Mouse (Mus musculus): ENCODE measurements around the gene Lpar3. TPM values are rescaled to one million over a fixed set of nuclear protein-coding genes. Genes with fewer than 3 reads are reported as not detected.

The Lpar3 gene
- polyA plus RNA-seq (2012): not detected in 2 replicates

DNA sequence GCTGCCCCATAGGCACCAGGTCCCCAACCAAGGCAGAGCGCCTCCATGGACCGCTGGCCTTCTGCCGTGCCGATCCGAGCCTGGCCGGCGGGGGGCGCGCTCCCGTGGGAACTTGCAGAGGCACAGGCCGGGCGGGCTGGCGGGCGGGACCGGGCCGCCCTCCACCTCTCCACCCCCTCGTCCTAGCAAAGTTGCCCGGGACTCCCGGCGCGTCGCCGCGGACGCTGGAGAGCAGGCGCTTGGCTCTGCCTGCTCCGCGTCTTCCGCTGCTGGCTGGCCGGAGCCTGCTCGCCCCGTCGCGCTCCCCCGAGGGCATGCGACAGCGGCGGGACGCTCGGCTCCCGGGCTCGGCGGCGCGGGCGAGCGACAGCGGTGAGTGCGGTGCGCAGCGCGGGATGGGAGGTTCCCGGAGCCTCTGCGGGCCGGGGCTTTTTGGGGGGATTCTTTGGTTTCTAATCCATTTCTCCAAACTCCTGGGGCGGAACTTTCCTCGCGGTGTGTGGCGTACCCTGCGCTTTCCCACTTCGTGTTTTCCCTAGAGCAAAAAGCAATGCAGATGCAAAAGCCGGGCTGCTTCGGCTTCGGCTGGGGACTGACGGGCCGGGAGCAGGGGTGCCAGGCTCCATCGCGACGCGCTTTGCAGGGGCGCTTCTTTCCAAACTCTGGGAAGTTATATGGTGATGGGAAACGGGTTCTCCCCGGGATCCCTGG is at the start of gene Lpar3:
TSS of gene Lpar3 (plus strand) at position 188 of the 711 bp plus-strand sequence.
- TF ChIP-seq GATA1 (IDR thresholded peaks at IDR 0.05; ENCODE audit: low read length): no peak

DNA sequence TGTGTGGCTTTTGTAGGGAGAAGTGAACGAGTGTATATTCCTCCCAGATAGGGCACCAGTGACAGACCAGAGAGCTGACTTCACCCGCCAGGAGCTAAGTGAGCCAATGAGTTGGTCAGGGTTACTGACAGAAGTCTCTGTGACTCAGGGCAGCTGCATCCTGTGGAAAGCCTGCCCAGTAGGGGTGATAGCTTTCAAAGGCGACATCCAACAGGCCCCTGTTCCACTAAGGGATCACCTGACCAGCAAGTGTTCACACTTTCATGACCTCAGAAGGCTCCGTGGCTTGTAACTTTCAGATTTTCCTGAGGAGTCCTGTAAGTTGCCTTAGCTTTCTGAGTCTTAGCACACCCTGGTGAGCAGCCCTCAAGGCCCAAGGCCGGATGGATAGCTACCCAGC is 47.7 kb upstream of the Lpar3 start:
- no peak for TF ChIP-seq GATA1 (IDR thresholded peaks at IDR 0.05; ENCODE audit: low read length)

DNA sequence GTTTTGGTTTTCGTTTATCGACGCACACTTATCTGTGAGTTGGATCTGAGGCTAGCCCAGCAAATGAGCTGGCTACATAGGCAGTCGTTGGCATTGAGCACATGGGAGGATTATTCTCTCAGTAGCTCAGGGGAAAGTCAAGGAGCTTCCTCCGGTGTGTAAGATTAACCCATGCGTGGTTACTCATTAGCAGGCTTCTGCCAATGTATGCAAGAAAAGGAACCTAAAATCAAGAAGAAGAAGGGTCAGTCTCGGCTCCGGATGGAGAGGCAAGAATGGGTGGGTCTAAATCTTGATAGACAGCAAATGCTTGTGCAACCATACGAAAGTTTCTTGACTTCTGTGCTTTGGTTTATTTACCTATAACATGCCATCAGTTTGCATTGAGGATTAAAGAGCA is 46.5 kb upstream of the Lpar3 start:
- no peak for TF ChIP-seq GATA1 (IDR thresholded peaks at IDR 0.05; ENCODE audit: low read length)

DNA sequence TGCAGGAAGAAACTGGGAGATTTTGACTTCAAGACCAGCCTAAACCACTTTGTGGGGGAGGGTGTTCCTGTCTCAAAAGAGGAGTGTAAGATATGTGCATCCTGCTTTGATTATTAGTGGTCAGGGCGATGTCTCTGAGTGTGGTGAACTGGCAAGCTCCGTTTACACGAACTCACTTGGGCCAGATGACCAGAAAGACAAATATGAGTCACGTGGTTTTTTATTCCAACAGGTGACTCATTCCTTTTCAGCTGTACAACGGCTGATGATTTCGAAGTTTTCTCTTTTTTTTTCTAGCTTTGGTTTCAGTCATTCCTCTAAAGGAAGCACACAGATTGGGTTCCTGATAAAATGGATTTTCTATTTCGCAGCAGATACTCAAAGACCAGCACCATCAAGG is 43.5 kb upstream of the Lpar3 start:
- no peak for TF ChIP-seq GATA1 (IDR thresholded peaks at IDR 0.05; ENCODE audit: low read length)

DNA sequence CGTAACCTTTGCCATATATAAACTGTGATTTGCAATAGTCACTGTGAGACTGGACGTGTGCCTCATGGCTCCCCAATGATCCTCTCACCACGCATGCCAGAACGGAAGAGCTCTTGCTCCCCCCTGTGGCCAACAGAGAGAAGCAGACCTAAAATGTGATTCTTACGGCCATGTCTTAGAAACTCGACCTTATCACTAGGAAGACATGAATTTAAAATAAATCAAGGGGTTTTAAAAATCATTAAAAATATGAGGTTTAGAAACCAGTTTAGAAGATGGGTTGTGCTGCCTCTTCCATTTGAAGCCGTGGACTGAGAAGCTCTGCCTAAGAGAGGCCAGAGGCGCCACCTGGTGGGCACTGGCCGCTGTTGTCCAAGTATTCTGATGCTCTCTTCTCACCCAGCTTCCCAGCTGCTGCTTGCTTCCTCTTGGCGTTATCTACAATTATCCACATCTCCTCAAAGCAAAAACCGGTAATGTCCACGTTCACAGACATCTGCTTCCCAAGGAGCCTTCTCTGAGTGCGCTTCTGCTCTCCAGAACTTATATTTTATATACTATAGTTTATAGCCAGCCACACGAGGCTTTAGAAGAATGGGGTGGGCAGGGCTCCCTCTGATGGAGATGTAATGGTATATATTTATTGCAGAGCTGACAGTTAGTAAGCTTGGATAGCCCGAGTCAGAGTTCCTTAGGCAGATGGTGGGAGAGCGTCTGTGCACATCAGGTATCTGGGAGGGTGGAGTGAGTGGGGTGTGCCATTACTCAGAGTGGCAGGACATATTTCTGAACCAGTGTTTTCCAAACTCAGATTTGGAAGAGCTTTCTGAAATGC is 42.8 kb upstream of the Lpar3 start:
- TF ChIP-seq GATA1 (IDR thresholded peaks at IDR 0.05; ENCODE audit: low read length): no peak

DNA sequence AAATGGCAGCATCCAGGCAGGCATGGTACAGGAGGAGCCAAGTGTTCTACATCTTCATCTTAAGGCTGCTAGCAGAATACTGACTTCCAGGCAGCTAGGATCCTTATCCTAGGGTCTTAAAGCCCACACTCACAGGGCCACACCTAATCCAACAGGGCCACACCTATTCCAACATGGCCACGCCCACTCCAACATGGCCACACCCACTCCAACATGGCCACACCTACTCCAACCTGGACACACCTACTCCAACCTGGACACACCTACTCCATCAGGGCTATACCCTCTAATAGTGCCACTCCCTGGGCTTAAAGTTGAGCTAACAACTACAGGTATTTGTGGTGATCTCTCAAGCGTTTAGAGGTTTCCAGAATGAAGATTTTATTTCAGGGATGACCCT is 40.4 kb upstream of the Lpar3 start:
- no peak for TF ChIP-seq GATA1 (IDR thresholded peaks at IDR 0.05; ENCODE audit: low read length)

DNA sequence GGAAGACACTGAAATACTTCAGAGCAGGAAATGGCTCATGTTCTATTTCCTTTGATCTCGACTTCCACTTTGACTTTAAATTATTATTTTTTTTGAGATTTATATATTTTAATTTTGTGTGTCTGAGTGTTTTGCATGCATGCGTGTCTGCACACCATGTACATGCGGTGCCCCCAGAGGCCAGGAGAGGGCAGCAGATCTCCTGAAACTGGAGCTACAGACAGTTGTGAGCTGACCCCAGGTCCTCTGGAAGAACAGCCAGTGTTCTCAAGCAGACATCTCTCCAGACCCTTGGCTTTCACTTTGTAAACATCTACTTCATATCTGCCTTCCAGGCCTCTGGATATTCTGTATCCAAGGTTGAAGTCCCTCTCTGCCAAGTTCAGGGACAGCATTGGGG is 39.8 kb upstream of the Lpar3 start:
- no peak for TF ChIP-seq GATA1 (IDR thresholded peaks at IDR 0.05; ENCODE audit: low read length)

DNA sequence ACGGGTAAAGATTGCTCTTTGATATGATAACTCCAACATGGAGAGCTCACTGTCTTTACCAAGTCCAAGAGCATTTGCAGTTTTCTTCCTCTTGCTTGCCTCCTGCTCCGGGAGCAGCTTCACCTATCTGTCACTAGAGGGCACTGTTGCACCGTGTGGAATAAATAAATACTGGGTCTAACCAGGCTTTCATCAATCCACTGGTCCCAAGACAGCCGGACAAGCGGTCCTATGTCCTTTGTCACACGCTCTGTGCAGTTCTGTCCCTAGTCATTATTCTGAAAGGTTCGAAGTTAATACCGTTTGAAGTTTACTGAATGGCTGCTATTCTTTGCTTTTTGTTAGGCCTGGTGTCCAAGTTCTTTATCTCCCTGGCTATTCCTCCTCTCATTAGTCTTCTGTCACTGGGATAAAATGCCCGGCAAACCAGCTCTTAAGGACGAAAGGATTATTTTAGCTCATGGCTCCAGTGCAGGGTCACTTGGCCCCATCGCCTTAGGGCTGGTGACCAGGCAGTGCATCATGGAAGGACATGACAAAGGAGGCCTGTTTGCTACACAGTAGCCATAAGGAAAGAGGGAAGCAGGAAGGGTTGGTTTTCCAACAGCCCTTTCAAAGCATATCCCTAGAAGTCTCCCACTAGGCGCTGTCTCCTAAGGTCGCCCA is 35.6 kb upstream of the Lpar3 start:
- TF ChIP-seq GATA1 (IDR thresholded peaks at IDR 0.05; ENCODE audit: low read length): no peak

DNA sequence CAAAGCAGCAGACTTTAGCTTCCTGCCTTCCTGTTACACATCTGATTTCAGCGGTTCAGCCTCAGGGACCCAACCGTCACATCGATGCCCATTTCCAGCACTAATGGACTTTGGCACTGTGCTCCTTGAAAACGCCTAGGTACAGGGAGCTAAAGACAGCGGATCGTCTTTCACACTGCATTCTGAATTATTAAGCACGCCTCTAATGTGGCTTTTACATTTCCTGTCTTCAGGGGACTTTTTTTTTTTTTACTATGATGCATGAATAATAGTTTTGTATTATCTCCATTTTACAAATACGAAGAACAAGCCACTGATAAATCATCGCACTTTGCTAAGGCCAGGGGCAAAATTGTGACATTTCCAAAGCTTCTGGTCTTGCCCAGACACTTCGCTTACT is 34.7 kb upstream of the Lpar3 start:
- no peak for TF ChIP-seq GATA1 (IDR thresholded peaks at IDR 0.05; ENCODE audit: low read length)

DNA sequence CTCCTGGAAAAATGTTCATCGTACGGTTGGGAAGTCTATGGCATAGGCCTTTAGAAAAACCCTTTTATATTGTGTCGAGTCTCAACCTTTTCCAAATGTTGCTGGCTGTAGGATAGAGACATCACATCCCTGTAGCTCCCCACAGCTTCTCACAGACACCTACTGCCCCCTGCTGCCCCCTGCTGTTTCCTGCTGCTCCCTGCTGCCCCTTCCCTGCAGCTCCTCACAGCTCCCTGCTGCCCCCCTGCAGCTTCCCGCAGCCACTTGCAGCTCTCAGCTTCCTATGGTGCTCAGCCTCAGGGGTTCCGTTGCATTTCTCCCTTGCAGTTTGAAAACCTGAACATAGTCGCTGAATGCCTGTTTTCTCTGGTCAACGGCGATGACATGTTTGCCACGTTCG is 30.8 kb upstream of the Lpar3 start:
- TF ChIP-seq GATA1 (IDR thresholded peaks at IDR 0.05; ENCODE audit: low read length): no peak

DNA sequence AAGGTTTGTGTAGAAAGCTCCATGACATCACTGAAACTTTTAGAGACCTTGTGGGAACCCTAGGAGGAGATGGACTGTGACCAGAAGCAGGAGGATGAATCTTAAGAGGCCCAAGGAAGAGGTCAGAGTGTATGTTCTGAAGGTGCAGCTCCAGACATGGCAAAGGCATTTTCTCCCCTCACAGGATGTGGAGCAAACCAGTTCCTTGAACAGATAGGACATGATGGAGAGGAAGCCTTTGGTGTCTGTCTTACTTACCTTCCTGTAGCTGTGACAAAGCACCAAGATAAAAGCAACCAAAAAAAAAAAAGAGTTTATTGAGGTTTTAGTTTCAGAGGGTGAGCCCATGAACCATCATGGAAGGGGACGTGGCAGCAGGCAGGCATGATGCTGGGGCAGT is 28.3 kb upstream of the Lpar3 start:
- TF ChIP-seq GATA1 (IDR thresholded peaks at IDR 0.05; ENCODE audit: low read length): no peak

DNA sequence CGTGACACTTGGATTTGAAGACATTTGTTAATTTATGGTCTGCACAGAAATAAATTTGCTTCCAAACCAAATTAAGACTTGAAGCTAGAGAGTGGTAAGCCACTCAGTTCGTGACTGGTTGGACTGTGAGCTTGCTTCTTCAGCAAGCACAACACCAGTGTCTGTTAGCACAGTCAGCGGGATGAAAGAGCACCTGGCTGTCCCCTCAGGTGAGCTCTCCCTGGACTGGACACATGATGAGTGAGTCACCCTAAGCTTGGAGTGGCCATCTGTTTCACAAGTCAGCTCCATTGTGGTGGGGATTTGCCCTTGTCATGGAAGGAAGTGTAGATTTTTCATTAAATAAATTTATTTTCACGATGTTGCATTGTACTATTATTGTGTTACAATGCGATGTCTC is 25.6 kb upstream of the Lpar3 start:
- TF ChIP-seq GATA1 (IDR thresholded peaks at IDR 0.05; ENCODE audit: low read length): no peak

DNA sequence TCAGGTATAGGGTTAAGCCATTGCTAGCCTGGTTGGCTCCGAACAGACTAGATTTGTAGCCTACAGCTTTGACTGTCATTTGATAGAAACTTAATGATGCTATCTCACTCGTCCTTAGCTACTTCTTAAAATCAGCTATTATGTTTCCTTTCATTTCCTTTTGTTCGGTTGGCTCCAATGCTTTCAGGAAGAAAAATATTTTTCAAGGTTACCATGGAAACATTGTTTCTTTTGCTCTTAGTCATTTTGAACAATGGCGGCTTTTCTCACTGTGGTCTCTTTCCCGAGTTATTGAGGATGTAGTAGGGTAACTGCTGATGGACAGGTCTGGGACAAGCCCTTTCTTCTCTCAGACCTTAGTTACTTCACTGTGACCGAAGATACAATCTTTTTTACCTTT is 24.5 kb upstream of the Lpar3 start:
- TF ChIP-seq GATA1 (IDR thresholded peaks at IDR 0.05; ENCODE audit: low read length): no peak

DNA sequence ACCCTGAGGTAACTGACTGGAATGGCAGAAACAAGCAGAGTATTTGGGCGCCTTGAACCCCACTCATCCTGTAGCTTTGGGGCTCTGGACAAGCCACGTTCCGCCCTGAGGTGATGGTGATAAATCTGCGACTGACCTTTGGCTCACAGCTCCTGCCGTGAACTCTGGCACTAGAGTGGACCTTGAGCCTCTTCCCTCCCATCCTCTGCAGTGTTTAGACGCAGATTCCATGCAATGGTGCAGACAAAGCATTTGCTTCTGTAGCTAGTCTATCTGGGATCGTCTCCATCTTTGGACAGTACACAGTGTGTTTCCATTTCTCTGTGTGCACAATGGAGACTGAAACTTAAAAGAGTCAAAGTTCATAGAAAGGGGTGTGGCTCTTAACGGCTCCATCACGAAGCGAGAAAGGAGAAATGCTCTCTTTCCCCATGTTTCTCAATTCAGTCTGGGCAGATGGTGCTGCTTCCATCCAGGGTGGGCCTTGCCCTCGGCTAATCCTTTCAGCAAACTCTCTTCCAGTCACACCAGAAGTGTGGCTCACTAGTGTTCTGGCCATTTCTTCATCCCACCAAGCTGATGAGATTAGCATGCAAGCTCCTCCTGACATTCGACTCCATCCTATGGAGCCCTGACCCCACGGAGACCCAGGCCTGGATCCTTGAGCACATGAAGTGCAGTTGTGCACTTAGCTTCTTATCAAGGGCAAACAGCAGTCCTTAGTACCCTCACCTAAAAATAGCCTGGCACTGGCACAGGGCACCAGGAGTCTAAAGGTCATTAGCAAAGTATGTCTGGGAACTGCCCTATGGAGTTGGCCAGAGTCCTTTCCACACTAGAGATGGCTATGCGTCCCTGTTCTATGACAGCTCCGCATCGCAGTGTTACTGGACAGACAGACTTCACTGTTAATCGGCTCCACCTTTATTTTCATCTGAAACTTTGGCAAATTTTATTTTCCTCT is 23.7 kb upstream of the Lpar3 start:
- no peak for TF ChIP-seq GATA1 (IDR thresholded peaks at IDR 0.05; ENCODE audit: low read length)

DNA sequence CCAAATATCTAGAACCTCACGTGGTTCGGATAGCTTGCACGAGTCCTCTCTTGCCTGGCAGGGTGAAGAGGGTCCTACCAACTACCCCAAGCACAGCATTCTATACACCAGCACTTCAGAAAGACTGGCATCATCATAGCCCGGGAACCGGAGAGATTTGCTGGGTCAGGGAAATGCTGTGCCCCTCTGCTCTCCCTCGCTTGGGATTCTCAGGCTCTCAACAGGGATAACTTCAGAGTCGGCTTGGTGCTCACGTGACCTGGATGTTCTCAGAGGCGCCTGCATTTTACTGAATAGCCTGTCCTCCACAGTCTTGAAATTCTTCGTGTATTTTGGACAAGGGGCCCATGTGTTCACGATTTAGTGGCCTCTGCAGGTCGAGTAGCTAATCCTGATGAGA is 23.0 kb upstream of the Lpar3 start:
- no peak for TF ChIP-seq GATA1 (IDR thresholded peaks at IDR 0.05; ENCODE audit: low read length)

Measured in G1E-ER4 (cell line).